Mouse (Mus musculus) heart, embryonic 12.5 days (tissue): ENCODE data around the gene Gm10024. TPM values are rescaled to one million over a fixed set of nuclear protein-coding genes. Genes with fewer than 3 reads are reported as not detected.

Experiments used
- polyA plus RNA-seq: library from polyadenylated mRNA; unstranded; fragments of >200 nt; fragmentation: Nextera tagmentation; extraction: Ambion mirVana; gene quantifications from 2 replicates; pipeline ENCODE4 v1.2.1, GENCODE M21; 2016

Gm10024 gene
- polyA plus RNA-seq, 1 experiment from 2014 or later, result not detected

Other genes starting within 250 kb of the Gm10024 start
- 31.0 and 32.1 TPM in 2 replicates for gene Fam207a, start 195.7 kb upstream of the Gm10024 start, polyA plus RNA-seq
- gene Itgb2, start 181.2 kb upstream of the Gm10024 start, polyA plus RNA-seq, result 1.5 and 2.5 TPM in 2 replicates
- 103 and 104 TPM in 2 replicates for gene Pttg1ip, start 129.7 kb upstream of the Gm10024 start, polyA plus RNA-seq
- 177 and 184 TPM in 2 replicates for gene Sumo3, start 105.4 kb upstream of the Gm10024 start, polyA plus RNA-seq
- 14.5 TPM in 1 of 2 replicates, not detected in the other for gene Gm49325, start 105.3 kb upstream of the Gm10024 start, polyA plus RNA-seq
- gene Ube2g2, start 89.2 kb upstream of the Gm10024 start, polyA plus RNA-seq, result 69.5 and 72.8 TPM in 2 replicates
- not detected in 2 replicates for gene Tspear, start 24.9 kb upstream of the Gm10024 start, polyA plus RNA-seq
- not detected in 2 replicates for gene Gm19402, start 20.7 kb upstream of the Gm10024 start, polyA plus RNA-seq
- not detected in 2 replicates for gene Gm9508, start 14.2 kb upstream of the Gm10024 start, polyA plus RNA-seq
- not detected in 2 replicates for gene Gm10272, start 4.8 kb upstream of the Gm10024 start, polyA plus RNA-seq
- not detected in 2 replicates for gene Gm10142, start 4.3 kb downstream of the Gm10024 start, polyA plus RNA-seq
- gene Krtap12-1, start 9.1 kb downstream of the Gm10024 start, polyA plus RNA-seq, result not detected in 2 replicates
- gene Gm10100, start 15.0 kb downstream of the Gm10024 start, polyA plus RNA-seq, result not detected in 2 replicates
- gene Gm18596, start 31.2 kb downstream of the Gm10024 start, polyA plus RNA-seq, result not detected in 2 replicates
- not detected in 2 replicates for gene Gm9736, start 39.9 kb downstream of the Gm10024 start, polyA plus RNA-seq
- not detected in 2 replicates for gene Gm3233, start 48.2 kb downstream of the Gm10024 start, polyA plus RNA-seq
- gene Gm3238, start 59.9 kb downstream of the Gm10024 start, polyA plus RNA-seq, result not detected in 2 replicates
- gene Gm7138, start 65.5 kb downstream of the Gm10024 start, polyA plus RNA-seq, result not detected in 2 replicates
- gene Gm3250, start 71.1 kb downstream of the Gm10024 start, polyA plus RNA-seq, result not detected in 2 replicates
- gene Gm7137, start 76.7 kb downstream of the Gm10024 start, polyA plus RNA-seq, result not detected in 2 replicates
- gene Gm9639, start 83.6 kb downstream of the Gm10024 start, polyA plus RNA-seq, result not detected in 2 replicates
- gene Gm19668, start 87.7 kb downstream of the Gm10024 start, polyA plus RNA-seq, result not detected in 2 replicates
- not detected in 2 replicates for gene Gm9507, start 100.4 kb downstream of the Gm10024 start, polyA plus RNA-seq
- gene Gm2696, start 103.2 kb downstream of the Gm10024 start, polyA plus RNA-seq, result not detected in 2 replicates
- not detected in 2 replicates for gene Krtap10-4, start 115.6 kb downstream of the Gm10024 start, polyA plus RNA-seq
- not detected in 2 replicates for gene Krtap10-10, start 124.5 kb downstream of the Gm10024 start, polyA plus RNA-seq
- not detected in 2 replicates for gene Gm36176, start 135.3 kb downstream of the Gm10024 start, polyA plus RNA-seq
- gene Gm10318, start 141.4 kb downstream of the Gm10024 start, polyA plus RNA-seq, result not detected in 2 replicates
- not detected in 2 replicates for gene Gm3285, start 150.5 kb downstream of the Gm10024 start, polyA plus RNA-seq
- gene Lrrc3, start 191.1 kb downstream of the Gm10024 start, polyA plus RNA-seq, result 1.9 and 2.1 TPM in 2 replicates